Mouse (Mus musculus) thymus, postnatal 10 days (tissue): Measurements from ENCODE around the gene Hes1.

ENCODE experiments used
- DNase-seq, 2 experiments: peaks; one replicate each; pipeline ENCODE4 v3.0.0; 2021; ENCODE audit warnings: low spot score in 2 of 2

The Hes1 gene

GRCm38 (mm10) chr16:30050767-30051490 lies 13.3 kb upstream of the Hes1 start:
- no peak for DNase-seq

- no peak for DNase-seq
Observed at GRCm38 (mm10) chr16:30052271-30052670, 11.9 kb upstream of the Hes1 start.

DNA sequence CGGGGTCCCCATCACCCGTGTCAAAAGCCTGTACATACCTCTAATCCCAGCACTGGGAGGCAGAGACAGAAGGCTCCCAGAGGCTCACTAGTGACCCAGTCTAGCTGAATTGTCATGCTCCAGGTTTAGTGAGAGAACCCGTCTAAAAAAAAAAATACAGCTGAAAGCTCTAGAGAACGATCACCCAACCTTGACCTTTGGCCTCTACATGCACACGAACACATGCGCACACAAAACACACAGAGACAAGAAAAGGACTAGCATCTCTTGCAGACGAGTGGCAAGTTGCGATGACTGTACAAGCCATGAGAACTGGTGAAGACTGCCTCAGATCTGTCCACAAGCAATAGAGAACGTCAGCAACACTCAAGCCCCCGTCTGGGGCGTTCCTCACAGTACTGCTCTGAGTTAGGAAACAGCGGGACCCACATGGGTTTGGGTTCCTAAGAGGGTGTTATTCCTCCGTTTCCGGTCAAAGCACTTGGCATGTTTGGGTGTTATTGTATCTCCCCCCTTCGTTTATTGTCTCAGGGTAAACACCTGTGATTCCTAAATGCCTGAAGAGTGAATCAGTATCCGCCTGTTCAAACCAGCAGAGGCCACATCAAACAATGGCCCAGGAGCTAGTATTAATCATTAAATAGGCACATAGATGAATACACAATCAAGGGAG lies 11.2 kb upstream of the Hes1 start:
- DNase-seq = no peak

GRCm38 (mm10) chr16:30054541-30054940 lies 9.6 kb upstream of the Hes1 start:
- DNase-seq = no peak

GRCm38 (mm10) chr16:30055361-30055889 lies 8.8 kb upstream of the Hes1 start:
- DNase-seq = no peak

DNA sequence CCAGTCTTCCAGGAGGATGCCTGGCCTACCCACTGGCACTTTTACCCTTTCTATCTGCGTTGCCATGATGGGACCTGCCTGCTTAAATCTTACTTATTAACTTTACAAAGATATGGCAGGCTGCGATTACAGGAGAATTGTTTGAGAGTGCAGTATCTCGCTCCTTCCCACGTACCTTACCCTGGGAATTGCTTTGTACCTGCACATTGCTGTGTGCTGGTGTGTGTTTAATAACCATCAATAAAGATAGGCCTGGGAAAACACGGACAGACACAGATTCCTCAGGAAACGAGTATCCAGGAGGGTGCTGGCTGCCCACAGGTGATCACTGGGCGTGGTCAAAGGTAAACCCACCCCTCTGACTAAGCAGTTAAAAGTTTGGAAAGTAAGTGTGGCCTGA lies 8.3 kb upstream of the Hes1 start:
- no peak for DNase-seq

- no peak for DNase-seq
Observed at GRCm38 (mm10) chr16:30056906-30057305, 7.3 kb upstream of the Hes1 start.

GRCm38 (mm10) chr16:30058974-30059717 lies 5.0 kb upstream of the Hes1 start:
- no peak for DNase-seq

DNA sequence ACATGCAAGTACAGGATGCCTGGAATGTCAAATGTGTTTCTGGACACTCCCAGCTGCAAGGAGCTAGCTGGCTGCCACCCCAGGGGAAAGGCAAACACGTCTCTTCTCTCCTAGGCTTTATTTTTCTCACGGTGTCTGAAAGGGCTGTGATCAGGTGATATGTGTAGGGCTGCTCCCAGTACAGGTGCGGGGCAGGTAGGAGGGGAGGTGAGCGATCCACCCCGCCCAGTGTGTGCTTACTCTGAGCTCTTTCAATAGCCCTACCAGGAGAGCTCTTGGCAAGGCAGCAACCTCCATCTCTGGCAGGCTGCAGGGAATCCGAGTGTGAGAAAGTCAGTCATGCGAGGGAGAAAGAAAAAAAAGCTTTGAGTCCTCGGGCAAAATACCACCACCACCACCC lies 3.8 kb upstream of the Hes1 start:
- no peak for DNase-seq

DNA sequence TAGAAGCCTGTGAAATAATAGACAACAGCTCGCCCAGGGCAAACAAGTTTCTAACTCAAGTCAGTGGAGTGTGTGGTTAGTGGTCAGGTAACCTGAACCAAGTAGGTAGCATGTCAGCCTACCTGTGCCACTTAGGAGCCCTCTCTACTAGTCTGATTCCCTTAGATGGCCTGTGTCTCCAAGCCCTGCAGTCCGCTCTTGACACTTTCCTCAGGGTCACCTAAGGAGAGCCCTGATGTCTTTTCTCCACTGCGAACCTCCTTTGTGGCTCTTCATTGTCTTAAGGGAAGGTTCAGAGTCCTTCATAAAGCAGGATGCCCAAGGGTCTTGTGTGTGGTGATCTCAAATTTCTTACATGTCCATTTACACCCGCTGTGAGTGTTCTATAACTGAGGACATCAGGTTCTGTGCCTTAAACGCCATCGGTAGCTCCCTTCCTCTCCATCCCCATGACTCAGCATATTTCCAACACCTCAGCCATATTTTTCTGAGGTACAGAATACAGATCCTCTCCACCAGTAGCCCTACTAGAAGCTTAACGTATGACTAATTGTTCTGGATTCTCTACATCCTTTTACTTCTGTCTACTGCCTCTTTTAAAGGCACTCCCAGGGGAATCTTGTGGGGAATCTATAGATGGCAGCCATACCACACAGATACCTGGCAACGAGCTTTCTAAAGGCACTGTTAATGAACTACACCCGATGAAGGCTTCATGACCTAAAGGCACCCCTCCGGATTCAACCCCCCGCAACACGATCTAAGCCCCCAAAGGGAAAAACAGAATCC lies 1.7 kb upstream of the Hes1 start:
- no peak for DNase-seq

GRCm38 (mm10) chr16:30063121-30063881 lies 883 bp upstream of the Hes1 start:
- DNase-seq = no peak

DNA sequence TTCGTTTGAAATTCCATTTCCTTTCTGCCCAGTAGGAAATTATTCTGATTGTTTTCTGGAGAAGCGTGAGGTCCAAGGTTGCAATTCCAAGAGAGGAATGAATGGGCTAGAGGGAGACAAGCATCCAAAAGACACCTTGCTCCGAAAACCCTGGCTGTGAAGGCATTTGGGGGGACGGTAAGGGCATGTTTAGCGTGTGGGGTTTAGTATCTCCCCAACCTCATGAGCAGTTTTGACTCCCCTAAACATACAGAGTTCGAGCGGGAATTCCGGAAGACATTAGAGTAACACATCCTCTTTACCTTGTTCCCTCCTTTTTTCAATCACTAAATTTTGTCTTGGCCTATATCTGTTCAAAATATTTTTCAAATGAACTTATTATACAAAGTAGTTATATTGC lies 429 bp downstream of the Hes1 start:
- no peak for DNase-seq

DNA sequence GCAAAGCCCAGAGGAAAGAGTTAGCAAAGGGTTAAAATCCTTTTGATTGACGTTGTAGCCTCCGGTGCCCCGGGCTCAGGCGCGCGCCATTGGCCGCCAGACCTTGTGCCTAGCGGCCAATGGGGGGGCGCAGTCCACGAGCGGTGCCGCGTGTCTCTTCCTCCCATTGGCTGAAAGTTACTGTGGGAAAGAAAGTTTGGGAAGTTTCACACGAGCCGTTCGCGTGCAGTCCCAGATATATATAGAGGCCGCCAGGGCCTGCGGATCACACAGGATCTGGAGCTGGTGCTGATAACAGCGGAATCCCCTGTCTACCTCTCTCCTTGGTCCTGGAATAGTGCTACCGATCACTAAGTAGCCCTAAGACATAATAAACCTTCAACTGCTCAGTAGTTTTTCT lies 893 bp downstream of the Hes1 start:
- peak; percentile 19 to 31 for DNase-seq

- DNase-seq = no peak
Observed at GRCm38 (mm10) chr16:30065537-30066183, 1.5 kb downstream of the Hes1 start.

GRCm38 (mm10) chr16:30066184-30066851 lies 2.1 kb downstream of the Hes1 start:
- no peak for DNase-seq

DNA sequence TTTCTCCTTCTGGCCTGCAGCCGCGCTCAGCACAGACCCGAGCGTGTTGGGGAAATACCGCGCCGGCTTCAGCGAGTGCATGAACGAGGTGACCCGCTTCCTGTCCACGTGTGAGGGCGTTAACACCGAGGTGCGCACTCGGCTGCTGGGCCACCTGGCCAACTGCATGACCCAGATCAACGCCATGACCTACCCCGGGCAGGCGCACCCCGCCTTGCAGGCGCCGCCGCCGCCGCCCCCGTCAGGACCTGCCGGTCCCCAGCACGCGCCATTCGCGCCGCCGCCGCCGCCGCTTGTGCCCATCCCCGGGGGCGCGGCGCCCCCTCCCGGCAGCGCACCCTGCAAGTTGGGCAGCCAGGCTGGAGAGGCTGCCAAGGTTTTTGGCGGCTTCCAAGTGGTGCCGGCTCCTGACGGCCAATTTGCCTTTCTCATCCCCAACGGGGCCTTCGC lies 2.7 kb downstream of the Hes1 start:
- peak; percentile 71 to 91 for DNase-seq

DNA sequence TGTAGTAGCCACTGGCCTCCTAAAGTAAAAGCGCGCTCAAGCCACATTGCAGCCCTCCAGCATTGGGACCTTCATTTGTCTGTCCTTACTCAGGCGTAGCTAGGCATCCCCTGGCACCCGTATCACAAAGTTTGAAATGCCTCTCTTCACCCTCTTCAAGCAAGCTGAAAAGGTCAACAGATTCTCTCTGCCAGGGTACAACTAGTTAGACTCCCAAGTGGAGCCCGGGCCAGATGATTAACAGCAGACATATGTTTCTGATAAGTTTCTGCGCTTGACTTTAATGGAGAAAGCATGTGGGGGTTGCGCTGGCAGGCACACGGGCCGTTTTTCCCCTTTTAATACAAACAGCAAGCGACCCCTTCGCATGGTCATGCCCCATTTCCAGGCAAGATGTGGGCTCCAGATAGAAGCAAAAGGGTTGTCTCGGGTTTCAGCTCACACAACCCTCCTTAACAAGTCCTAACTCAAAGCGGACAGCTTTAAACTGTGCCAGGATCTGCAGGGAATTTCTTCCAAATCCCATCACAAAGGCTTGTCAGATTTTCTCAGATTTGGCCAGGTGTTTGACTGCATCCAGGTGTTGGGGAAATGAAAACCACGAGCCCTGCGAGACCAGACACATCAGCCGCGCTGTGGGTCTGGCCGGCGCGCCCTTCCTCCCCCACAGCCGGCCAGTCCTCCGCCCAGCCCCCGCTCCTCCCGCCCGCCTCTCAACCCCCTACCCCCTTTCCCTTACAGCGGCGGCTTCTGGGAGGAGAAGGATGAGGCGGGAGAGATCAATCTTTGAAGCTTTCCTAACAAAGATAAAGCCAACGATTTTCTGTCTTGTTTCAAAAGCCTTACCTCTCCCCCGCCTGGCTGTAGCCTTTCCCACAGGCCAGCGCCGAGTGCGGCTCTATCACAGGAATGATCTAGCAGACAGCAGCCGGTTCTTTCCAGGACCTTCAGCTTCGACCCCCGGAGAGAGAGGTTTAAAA lies 4.1 kb downstream of the Hes1 start:
- no peak for DNase-seq

DNA sequence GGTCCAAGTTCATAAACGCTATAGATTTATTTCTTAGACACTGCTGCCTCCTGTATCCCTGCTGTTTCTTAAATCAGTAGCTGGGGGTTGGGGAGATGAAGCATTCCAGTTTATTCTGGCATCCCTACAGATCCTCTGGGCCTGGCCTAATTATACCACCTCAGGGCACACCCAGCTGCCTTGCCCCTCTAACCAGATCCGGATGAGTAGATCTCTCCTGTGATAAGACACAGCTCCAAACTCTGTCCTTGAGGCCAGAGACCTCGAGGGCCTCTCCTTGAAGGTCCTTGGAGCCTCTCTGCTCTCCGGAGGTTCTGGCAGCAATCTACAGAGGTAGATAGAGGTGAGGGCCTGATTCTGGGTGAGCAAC lies 5.4 kb downstream of the Hes1 start:
- DNase-seq = no peak
